Mouse (Mus musculus): ENCODE data around the gene G430095P16Rik.

G430095P16Rik gene

GRCm38 (mm10) chr8:84722850-84723570 is at the start of gene G430095P16Rik:
TSS of gene G430095P16Rik (plus strand) at chr8:84723007.
- no peak for DNase-seq (ENCODE audit: low read depth, low spot score)

GRCm38 (mm10) chr8:84677305-84677704 is 45.5 kb upstream of the G430095P16Rik start:
- no peak for DNase-seq (ENCODE audit: low read depth, low spot score)

- no peak for DNase-seq (ENCODE audit: low read depth, low spot score)
Observed at GRCm38 (mm10) chr8:84681476-84681875, 41.3 kb upstream of the G430095P16Rik start.

GRCm38 (mm10) chr8:84682257-84682656 is 40.5 kb upstream of the G430095P16Rik start:
- DNase-seq (ENCODE audit: low read depth, low spot score): no peak

GRCm38 (mm10) chr8:84684537-84684936 is 38.3 kb upstream of the G430095P16Rik start:
- DNase-seq (ENCODE audit: low read depth, low spot score): no peak

- DNase-seq (ENCODE audit: low read depth, low spot score): no peak
Observed at GRCm38 (mm10) chr8:84686191-84687002, 36.4 kb upstream of the G430095P16Rik start, which contains the start of gene Trmt1. TSS of gene Trmt1 (plus strand) at chr8:84686307.

GRCm38 (mm10) chr8:84687003-84687704 is 35.7 kb upstream of the G430095P16Rik start:
- no peak for DNase-seq (ENCODE audit: low read depth, low spot score)

GRCm38 (mm10) chr8:84687705-84688100 is 35.1 kb upstream of the G430095P16Rik start, which contains the start of gene Nacc1:
TSS of gene Nacc1 (minus strand) at chr8:84687862.
- no peak for DNase-seq (ENCODE audit: low read depth, low spot score)

- peak; percentile 85 for DNase-seq (ENCODE audit: low read depth, low spot score)
Observed at GRCm38 (mm10) chr8:84689091-84689915, 33.5 kb upstream of the G430095P16Rik start.

- DNase-seq (ENCODE audit: low read depth, low spot score): no peak
Observed at GRCm38 (mm10) chr8:84693332-84693731, 29.5 kb upstream of the G430095P16Rik start.

GRCm38 (mm10) chr8:84695140-84695539 is 27.7 kb upstream of the G430095P16Rik start:
- DNase-seq (ENCODE audit: low read depth, low spot score): no peak

- DNase-seq (ENCODE audit: low read depth, low spot score): no peak
Observed at GRCm38 (mm10) chr8:84697166-84698130, 25.4 kb upstream of the G430095P16Rik start.

- DNase-seq (ENCODE audit: low read depth, low spot score): no peak
Observed at GRCm38 (mm10) chr8:84698288-84698687, 24.5 kb upstream of the G430095P16Rik start.

GRCm38 (mm10) chr8:84698929-84699401 is 23.8 kb upstream of the G430095P16Rik start:
- no peak for DNase-seq (ENCODE audit: low read depth, low spot score)

- DNase-seq (ENCODE audit: low read depth, low spot score): no peak
Observed at GRCm38 (mm10) chr8:84699861-84700322, 22.9 kb upstream of the G430095P16Rik start.

GRCm38 (mm10) chr8:84700526-84700925 is 22.3 kb upstream of the G430095P16Rik start:
- DNase-seq (ENCODE audit: low read depth, low spot score): no peak

GRCm38 (mm10) chr8:84700941-84701911 is 21.6 kb upstream of the G430095P16Rik start, which contains the start of gene Lyl1:
TSS of gene Lyl1 (plus strand) at chr8:84701457.
- no peak for DNase-seq (ENCODE audit: low read depth, low spot score)

GRCm38 (mm10) chr8:84702561-84702960 is 20.2 kb upstream of the G430095P16Rik start:
- no peak for DNase-seq (ENCODE audit: low read depth, low spot score)
